Mouse (Mus musculus): ENCODE measurements around the gene Otulin. TPM values are rescaled to one million over a fixed set of nuclear protein-coding genes. Genes with fewer than 3 reads are reported as not detected.

The Otulin gene
- total and polyA plus RNA-seq, 3 experiments, result 65.5 to 70.6 TPM; not detected in 1

GRCm38 (mm10) chr15:27590812-27591211, 39.7 kb downstream of the Otulin start:
- no peaks in the 10 kb centered on the region for H3K9me3 ChIP-seq (replicated peaks; ENCODE audit: insufficient read depth, low read length)
- no peaks in the 10 kb centered on the region for H3K27me3 ChIP-seq (ENCODE audit: control insufficient read depth in 1 of 2, insufficient read depth in 2 of 2, low read length in 2 of 2)
- no peak overlapping the region for H3K9ac ChIP-seq (ENCODE audit: control insufficient read depth, low read depth, low read length, poor library complexity, severe bottlenecking)
- H3K4me3 ChIP-seq (ENCODE audit: control insufficient read depth in 1 of 2, insufficient read depth in 1 of 2, low read depth in 2 of 2, low read length in 2 of 2), result no peak overlapping the region
- H3K36me3 ChIP-seq (ENCODE audit: control insufficient read depth in 1 of 2, insufficient read depth in 2 of 2, low read length in 2 of 2), result peaks cover 0 to 7% of the 10 kb centered on the region in 2 experiments; a peak in 2 of 4 replicates
- TF ChIP-seq MAFK (IDR thresholded peaks at IDR 0.05; ENCODE audit: borderline replicate concordance, low read depth, low read length) (no peak), TAL1 (IDR thresholded peaks at IDR 0.05; ENCODE audit: low read length) (no peak), ELF1 (IDR thresholded peaks at IDR 0.05; ENCODE audit: low read depth, low read length) (no peak), EP300 (IDR thresholded peaks at IDR 0.05; ENCODE audit: low read depth in 1 of 2, low read length in 2 of 2) (no peak), MXI1 (IDR thresholded peaks at IDR 0.05; ENCODE audit: low read depth, low read length) (no peak), MAX (IDR thresholded peaks at IDR 0.05; ENCODE audit: low read length) (no peak), NELFE (IDR thresholded peaks at IDR 0.05; ENCODE audit: low read depth, low read length) (no peak), GABPA (IDR thresholded peaks at IDR 0.05; ENCODE audit: low read depth, low read length) (no peak)
- DNase-seq (ENCODE audit: low read depth, low spot score), result no peak
- peaks cover 0 to 3% of the 10 kb centered on the region in 2 experiments; a peak in 1 of 4 replicates for H3K4me1 ChIP-seq (ENCODE audit: control insufficient read depth in 1 of 2, insufficient read depth in 2 of 2, low read length in 2 of 2)
- no peaks in the 10 kb centered on the region for H3K79me2 ChIP-seq (ENCODE audit: control insufficient read depth, insufficient read depth, low read length, poor library complexity)
- H3K27ac ChIP-seq (ENCODE audit: control insufficient read depth, low read depth, low read length), result no peak overlapping the region

DNA sequence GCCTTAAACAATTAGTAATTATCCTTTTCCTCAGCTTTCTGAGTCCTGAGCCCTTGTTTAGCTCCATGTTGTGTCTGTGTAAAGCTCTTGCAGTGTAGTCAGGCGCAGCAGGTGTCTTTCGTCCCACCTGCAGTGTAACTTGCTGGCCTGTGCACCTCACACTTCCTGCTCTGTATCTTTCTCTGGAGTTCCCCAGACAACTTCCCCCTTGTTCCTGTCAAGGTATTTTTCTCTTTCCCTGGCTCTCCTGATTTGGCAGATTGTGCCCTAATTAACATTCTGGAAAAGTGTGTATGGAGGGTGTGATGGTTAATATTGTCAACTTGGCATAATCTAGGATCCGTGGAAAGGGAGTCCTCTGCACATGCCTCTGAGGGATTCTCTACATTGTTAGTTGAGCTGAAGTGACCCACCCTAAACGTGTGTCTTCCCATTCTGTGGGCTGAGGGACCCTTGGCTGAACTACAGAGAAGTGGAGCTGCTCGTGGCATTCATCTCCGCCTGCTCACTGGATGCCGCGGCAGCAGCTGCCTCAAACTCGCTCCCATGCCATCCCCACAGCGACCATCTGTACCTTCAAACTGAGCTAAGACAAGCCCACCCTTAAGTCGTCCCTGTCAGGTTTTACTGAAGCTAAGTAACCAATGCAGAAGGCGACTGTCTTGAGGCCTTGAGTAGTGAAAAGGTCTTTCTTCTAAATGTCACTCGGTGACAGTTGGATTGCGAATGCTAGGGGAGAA, 42.2 kb downstream of the Otulin start:
- no peak overlapping the region for H3K27ac ChIP-seq (ENCODE audit: control insufficient read depth, low read depth, low read length)
- no peaks in the 10 kb centered on the region for H3K27me3 ChIP-seq (ENCODE audit: control insufficient read depth in 1 of 2, insufficient read depth in 2 of 2, low read length in 2 of 2)
- H3K9ac ChIP-seq (ENCODE audit: control insufficient read depth, low read depth, low read length, poor library complexity, severe bottlenecking), result no peak overlapping the region
- no peaks in the 10 kb centered on the region for H3K79me2 ChIP-seq (ENCODE audit: control insufficient read depth, insufficient read depth, low read length, poor library complexity)
- no peaks in the 10 kb centered on the region for H3K9me3 ChIP-seq (replicated peaks; ENCODE audit: insufficient read depth, low read length)
- TF ChIP-seq ZMIZ1 (IDR thresholded peaks at IDR 0.05; ENCODE audit: low read depth, low read length), result no peak
- no peak for TF ChIP-seq MXI1 (IDR thresholded peaks at IDR 0.05; ENCODE audit: low read depth, low read length)
- no peak for TF ChIP-seq EP300 (IDR thresholded peaks at IDR 0.05; ENCODE audit: low read depth in 1 of 2, low read length in 2 of 2)
- TF ChIP-seq NRF1 (IDR thresholded peaks at IDR 0.05; ENCODE audit: insufficient read depth, low read depth, low read length, poor library complexity, severe bottlenecking), result no peak
- TF ChIP-seq CHD2 (IDR thresholded peaks at IDR 0.05; ENCODE audit: low read length), result no peak
- no peak for TF ChIP-seq ETS1 (IDR thresholded peaks at IDR 0.05; ENCODE audit: low read depth, low read length)
- TF ChIP-seq ZKSCAN1 (IDR thresholded peaks at IDR 0.05; ENCODE audit: low read depth, low read length), result no peak
- no peak for TF ChIP-seq CTCF (IDR thresholded peaks at IDR 0.05 in 2 of 3, conservative IDR thresholded peaks at IDR 0.05 in 1 of 3; ENCODE audit: control insufficient read depth in 1 of 3, insufficient read depth in 1 of 3, low read depth in 2 of 3, low read length in 3 of 3, poor library complexity in 1 of 3, severe bottlenecking in 1 of 3)
- TF ChIP-seq USF2 (IDR thresholded peaks at IDR 0.05; ENCODE audit: borderline replicate concordance in 1 of 2, insufficient read depth in 1 of 2, low read depth in 1 of 2, low read length in 2 of 2), result no peak
- TF ChIP-seq HCFC1 (IDR thresholded peaks at IDR 0.05; ENCODE audit: low read depth, low read length), result no peak
- no peak for TF ChIP-seq ZNF384 (IDR thresholded peaks at IDR 0.05; ENCODE audit: low read depth, low read length)
- no peak for TF ChIP-seq JUND (IDR thresholded peaks at IDR 0.05; ENCODE audit: low read depth, low read length)
- no peak for TF ChIP-seq RCOR1 (IDR thresholded peaks at IDR 0.05; ENCODE audit: low read depth, low read length)
- H3K4me1 ChIP-seq (ENCODE audit: control insufficient read depth in 1 of 2, insufficient read depth in 2 of 2, low read length in 2 of 2), result peaks cover 0 to 3% of the 10 kb centered on the region in 2 experiments; a peak in 1 of 4 replicates
- no peaks in the 10 kb centered on the region for H3K36me3 ChIP-seq (ENCODE audit: control insufficient read depth in 1 of 2, insufficient read depth in 2 of 2, low read length in 2 of 2)
- no peak for DNase-seq (ENCODE audit: low read depth, low spot score)
- no peak overlapping the region for H3K4me3 ChIP-seq (ENCODE audit: control insufficient read depth in 1 of 2, insufficient read depth in 1 of 2, low read depth in 2 of 2, low read length in 2 of 2)

All from MEL (cell line).